21 mouse cellular contexts compared by ENCODE assay signal in the genomic region with DNA sequence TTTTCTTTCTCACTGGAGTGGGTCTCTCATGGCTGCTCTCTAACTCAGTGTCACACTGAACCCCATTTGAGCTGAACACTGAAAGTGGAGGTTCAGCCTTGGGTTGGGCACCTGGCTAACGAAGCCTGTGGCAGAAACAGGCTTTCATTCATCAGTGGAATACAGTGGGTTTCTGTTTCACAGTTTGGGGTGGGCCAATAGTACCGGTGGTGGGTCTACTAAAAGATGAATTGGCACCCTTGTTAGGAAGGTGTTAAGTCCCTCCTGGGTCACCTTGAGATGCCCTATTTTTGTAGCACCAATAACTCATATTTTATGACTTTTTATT.
"Had no signal": no experiment of that assay in that cellular context is flagged by ENCODE, and none has a peak within 500 bp of the region (broad histone marks: within the 10 kb centered on the region; RNA-seq: fewer than 3 reads in every experiment).

No protein-coding gene starts in this region.

- H3K4me2 ChIP-seq: kidney, embryonic 15.5 days; liver, embryonic 11.5 days; lung, embryonic 15.5 days; neural tube, embryonic 12.5 days; neural tube, embryonic 15.5 days had no signal

- H3K9ac ChIP-seq: kidney, embryonic 15.5 days; liver, embryonic 14.5 days; lung, embryonic 15.5 days; neural tube, embryonic 12.5 days; neural tube, embryonic 15.5 days had no signal

- ATAC-seq: inflammation-experienced regulatory T-cells, adult 6 months had no signal

- H3K4me3 ChIP-seq: kidney, embryonic 15.5 days; left cerebral cortex, adult 2 months; lung, embryonic 15.5 days; megakaryocyte, embryonic 14.5 days; midbrain, embryonic 10.5 days; neural tube, embryonic 12.5 days; neural tube, embryonic 15.5 days had no signal

- H3K27me3 ChIP-seq: kidney, embryonic 15.5 days; lung, embryonic 15.5 days; neural tube, embryonic 12.5 days; neural tube, embryonic 15.5 days had no signal

- H3K9me3 ChIP-seq: kidney, embryonic 15.5 days; lung, embryonic 15.5 days; megakaryocyte, embryonic 14.5 days; midbrain, embryonic 10.5 days; neural tube, embryonic 12.5 days; neural tube, embryonic 15.5 days had no signal

- H3K36me3 ChIP-seq: kidney, embryonic 15.5 days; lung, embryonic 15.5 days; midbrain, embryonic 10.5 days; neural tube, embryonic 12.5 days; neural tube, embryonic 15.5 days had no signal

- H3K4me1 ChIP-seq: kidney, embryonic 15.5 days; lung, embryonic 15.5 days; megakaryocyte, embryonic 14.5 days; midbrain, embryonic 10.5 days; neural tube, embryonic 12.5 days; neural tube, embryonic 15.5 days had no signal

- DNase-seq: kidney, postnatal 14 days; kidney, postnatal 4 days; layer of hippocampus, postnatal 36 days; lung, adult 18-20 months; lung, postnatal 10 days; lung, postnatal 36 days; midbrain, embryonic 14.5 days; retina, postnatal 1 day; right cerebral cortex, postnatal 25 days; thymus, adult 18-20 months; thymus, postnatal 36 days had no signal

- H3K27ac ChIP-seq: kidney, embryonic 15.5 days; left cerebral cortex, adult 2 months; liver, embryonic 14.5 days; lung, embryonic 15.5 days; midbrain, embryonic 10.5 days; neural tube, embryonic 12.5 days; neural tube, embryonic 15.5 days had no signal
